Mouse (Mus musculus): ENCODE measurements around the gene Rnpepl1. TPM values are rescaled to one million over a fixed set of nuclear protein-coding genes. Genes with fewer than 3 reads are reported as not detected.
"Not testable (repeated sequence)": the region's sequence is repeated elsewhere in the genome, so short reads cannot be mapped to it uniquely, and the experiment has no call there.

Gene Rnpepl1
- total RNA-seq, 4 experiments from 2014 or later = 72.0 to 80.4 (median 77.3) TPM

DNA sequence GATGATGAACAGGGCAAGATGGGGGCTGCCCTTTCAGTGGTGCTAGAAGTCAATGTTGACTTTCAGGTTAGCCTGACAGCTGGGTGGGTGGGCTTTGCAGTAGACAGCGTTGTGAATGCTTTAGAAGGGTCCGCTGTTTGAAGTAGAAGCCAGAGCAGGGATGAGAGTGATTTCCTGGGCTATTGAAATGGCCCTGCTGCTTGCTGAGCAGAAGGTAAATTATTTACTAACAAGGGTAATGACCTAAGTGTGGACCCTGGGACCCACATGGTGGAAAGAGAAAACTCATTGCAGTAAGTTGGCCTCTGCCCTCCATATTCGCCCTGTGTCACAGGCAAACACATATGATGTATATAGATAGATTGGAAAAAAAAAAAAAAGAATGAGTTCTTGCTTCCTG, 25.9 kb downstream of the Rnpepl1 start:
- no peak for DNase-seq (ENCODE audit: low spot score)

DNA sequence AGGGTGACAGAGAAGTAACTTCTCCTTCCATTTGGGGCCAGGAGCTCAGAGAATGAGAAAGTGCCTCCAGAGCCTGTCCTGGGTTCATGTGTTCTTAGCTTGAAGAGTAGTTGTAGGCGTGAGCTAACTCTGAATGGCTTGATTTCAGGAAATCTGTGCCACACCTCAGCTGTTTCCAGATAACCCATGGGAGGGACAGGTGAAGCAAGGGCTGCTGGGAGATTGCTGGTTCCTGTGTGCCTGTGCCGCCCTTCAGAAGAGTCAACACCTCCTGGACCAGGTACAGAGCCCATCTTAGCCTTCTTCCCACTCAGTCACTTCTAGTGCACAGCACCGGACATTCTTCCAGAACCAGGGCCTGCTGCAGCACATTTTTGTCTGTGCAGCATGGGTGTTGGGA, 27.2 kb downstream of the Rnpepl1 start:
- no peak for DNase-seq (ENCODE audit: low spot score)

DNA sequence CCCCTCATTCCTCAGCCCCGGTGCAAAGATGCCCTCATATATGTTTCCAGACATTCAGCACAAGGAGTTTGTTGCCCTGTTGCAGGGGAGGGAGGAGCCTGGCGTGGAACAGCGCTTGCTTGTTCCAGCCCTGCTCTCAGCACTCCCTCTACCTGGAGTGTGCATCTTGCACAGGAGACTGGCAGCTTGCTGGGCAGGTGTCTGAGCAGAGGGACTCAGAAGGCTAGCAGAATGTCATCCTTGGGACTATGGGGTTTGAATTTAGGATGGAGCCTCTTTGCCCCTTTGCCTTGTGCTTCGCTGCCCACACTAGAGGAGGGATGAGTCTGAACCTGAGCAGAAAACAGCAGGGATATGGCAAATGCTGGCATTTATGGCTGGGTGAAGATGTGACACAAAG, 29.2 kb downstream of the Rnpepl1 start:
- DNase-seq (ENCODE audit: low spot score) = no peak

DNA sequence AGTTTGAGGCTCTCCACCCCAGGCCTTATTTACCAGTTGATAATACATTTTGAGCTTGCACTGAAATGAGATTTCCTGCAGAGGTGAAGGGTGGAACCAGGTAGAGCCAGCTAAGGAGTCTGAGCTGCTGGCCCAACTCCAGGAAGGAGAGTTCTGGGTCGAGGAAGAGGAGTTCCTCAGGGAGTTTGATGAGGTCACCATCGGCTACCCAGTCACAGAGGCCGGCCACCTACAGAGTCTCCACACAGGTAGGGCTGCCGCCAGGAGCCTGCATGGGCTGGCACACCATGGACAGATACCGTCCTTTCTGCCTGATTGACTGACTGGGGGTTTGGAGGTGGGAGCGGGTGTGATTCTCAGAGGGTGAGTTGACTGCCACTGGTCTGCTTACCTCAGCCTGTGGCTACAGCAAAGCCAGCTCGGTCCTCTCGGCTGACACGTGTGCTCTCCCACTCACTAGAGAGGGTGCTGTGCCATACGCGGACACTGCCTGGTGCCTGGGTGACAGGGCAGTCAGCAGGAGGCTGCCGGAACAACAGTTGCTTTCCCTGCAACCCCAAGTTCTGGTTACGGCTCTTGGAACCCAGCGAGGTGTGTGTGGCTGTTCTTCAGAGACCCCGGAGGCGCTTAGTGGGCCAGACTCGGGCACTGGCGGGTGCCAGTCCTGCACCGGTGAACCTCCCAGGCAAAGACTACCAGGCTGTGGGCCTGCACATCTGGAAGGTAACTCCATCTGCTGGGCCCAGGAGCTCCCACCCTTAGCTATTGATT, 32.8 kb downstream of the Rnpepl1 start:
- no peak for DNase-seq (ENCODE audit: low spot score)

DNA sequence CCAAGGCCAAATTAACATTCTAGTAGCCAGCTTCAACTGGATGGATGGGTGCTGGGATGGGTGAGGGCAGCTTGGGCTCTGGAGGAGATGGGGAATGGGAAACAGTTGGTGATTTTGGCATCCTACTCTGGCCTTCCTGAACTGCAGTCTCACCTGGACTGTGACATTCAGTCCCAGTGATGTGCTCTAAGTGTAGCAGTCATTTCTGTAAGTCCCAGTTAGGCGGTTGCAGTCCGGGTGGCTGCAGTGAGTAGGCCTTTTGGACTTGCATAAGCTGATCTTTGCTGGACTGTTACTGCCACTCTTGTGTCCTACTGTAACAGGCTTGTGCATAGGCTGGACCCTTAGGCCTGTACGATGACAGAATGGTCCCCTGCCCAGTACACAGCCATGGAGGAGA, 37.4 kb downstream of the Rnpepl1 start:
- DNase-seq (ENCODE audit: low spot score) = no peak

DNA sequence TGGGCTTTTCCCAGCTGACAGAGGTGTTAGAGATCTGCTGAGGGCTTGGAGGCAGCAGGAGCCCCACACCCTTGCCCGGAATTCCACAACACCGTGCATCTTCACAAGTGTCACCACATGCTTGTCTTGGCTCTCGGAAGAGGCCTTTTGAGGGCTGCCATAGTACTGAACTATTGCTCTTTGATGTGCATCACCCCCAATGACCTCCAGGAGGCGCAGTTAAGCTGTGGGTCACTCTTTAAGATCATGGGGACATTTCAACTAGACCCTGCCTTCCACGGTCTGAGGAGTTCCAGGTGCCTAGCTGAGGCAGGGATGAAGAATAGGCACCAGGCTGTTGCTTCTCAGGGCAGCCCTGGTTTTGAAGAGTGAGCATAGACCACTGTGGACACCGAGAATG, 38.8 kb downstream of the Rnpepl1 start:
- DNase-seq (ENCODE audit: low spot score) = no peak

DNA sequence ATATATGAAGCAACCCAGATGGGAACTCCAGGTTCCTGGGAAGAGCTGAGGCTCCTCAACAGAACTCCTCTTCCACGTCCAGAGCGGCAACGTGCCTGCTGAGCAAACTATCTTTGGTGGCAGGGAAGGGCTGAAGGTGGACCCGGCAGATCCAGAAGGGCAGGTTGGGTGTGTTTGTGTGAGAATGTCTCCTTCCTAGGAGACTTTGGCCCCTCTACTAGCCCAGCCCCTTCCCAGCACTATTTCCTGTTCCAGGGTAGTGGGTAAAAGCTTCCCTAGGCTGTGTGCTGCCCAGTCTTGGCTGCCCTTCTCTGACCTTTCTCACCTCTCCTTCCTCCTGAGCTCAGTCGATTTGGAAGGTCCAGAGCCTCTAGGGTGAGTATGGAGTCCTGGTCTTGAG, 40.0 kb downstream of the Rnpepl1 start, which contains the start of gene Gpr35:
Gene Gpr35, plus strand, starts transcription at position 259 of the 400 bp plus-strand sequence.
- no peak for DNase-seq (ENCODE audit: low spot score)

DNA sequence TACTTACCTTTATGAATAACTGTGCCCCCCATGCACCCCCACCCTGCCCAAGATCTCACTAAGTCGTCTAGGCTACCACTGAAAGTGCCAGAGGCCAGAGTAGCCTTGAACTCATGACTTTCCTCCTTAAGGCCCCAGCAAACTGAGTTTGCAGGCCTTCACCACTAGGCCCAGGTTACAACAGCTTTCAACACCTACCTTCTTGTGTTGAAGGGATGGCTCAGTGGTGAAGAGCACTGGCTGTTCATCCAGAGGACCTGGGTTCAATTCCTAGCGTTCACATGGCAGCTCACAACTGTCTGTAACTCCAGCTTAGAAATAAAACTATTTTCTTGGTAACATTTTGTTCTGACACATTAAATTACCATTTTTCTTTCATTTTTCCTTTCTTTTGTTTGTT, 43.1 kb downstream of the Rnpepl1 start:
- DNase-seq (ENCODE audit: low spot score) = no peak

DNA sequence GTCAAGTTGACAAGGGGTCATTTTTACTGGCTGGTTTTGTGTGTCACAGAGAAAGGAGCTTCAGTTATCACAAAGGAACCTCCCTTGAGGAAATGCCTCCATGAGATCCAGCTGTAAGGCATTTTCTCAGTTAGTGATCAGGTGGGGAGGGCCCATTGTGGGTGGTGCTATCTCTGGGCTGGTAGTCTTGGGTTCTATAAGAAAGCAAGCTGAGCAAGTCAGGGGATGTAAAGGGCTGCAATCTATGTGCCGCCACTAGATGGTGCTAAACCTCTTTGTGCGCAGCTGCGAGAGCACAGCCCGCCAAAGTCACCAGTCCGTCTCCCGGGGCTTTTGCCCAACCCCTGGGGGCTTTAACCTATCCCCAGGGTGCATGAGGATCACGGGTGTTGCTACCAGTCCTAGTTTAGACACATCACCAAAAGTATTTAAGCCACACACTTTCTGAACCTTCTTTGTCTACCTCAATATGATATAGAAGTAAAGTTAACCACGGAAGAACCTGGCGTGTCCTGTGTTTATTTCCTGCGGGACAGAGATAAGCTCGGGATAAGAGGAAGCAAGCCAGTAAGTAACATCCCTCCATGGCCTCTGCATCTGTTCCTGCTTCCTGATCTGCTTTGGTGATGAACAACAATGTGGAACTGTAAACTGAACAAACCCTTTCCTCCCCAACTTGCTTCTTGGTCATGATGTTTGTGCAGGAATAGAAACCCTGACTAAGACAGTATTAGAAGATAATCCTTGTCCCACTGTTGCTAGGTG, 46.2 kb downstream of the Rnpepl1 start:
- peak; percentile 75 for DNase-seq (ENCODE audit: low spot score)

DNA sequence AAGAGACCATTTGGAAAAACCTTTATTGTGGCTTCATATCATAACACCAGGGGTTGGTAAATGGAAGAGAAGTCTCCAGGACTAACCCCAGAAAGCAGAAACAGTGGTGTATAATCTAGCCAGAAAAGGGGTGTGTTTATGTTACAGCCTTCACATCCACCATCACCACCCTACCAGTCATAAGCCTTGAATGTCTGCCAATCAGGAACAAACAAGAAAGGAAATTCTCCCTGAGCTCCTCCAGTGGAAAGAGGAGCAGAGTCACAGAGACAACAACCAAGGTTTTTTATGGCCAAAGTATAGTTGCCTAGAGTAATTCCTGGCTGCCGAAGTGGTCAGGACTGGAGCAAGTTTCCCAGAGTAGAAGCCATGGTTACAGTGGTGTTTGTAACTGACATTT, 48.4 kb downstream of the Rnpepl1 start:
- DNase-seq (ENCODE audit: low spot score) = no peak

DNA sequence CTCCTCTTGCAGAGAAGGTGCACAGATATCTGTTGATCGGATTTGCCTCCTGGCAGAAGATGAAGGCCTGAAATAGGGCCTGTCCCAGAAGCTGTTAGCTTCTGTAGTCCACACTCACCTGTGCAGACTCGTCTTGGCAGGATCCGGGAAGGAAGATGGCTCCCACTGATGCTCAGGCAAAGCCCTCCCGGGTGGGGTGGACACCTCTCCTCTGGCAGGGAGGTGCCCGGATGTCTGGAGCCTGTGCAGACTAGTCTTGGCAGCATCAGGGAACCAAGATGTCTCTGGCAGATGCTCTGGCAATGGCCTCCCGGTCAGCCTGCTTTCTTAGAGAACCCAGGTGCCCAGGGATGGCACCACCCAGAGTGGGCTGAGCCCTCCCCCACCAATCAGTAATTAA, 60.2 kb downstream of the Rnpepl1 start:
- not testable (repeated sequence) for DNase-seq (ENCODE audit: low spot score)

DNA sequence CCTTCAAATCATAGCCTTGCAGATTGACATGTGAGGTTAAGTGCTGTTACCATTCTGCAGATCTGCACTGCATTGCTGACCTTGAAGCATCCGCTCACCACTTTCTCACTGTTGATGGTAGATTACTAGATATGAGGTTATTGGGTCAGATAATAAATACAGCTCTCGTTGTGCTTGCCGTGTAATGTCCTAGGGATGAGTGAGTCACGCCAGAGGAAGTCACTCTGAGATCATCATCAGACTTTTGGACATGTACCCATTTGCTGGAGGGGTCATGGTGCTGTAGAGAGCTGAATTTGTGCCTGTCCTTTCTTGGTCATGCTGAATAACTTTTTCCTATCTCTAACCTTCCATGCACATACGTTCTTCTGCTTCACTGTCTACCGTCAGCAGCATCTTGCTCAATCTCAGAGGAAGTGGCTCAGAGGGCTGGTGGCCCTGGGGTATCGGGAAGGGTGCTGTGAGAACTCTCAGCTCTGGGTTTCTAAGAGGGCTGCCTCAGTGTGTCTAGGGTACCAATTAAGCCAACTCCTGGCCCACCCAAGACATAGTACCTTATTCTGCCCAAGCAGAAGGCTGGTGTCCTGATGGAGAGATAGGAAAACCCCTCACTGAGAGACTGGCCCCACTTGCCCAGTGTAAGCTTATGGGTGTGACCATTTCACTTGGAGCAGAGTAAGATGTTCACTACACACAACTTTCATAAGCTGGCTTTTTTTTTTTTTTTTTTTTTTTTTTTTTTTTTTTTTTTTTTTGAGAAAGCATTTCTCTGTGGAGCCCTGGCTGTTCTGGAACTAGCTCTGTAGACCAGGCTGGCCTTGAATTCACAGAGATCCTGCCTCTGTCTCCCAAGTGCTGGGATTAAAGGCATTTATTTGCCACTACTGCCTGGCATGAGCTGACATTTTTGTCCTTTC, 61.6 kb downstream of the Rnpepl1 start:
- no peak for DNase-seq (ENCODE audit: low spot score)

DNA sequence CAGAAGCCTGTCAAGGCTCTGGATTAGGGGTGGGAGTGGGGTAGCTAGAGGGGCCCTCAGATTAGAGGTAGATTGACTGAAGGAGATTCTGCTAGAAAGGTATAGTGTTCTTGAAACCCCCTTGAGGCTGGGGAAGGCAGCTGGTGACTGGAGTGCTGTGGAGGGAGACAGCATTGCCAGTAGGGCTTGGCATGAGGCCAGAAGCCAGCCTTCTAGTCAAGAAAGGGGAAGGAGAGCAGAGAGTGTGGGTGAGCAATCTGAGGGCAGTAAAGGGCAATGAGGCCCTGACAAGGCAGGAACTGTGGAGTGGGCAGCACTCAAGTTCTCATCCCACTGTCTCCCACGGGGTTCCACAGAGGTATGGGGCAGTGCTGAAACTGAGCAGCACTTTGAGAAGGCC, 62.3 kb downstream of the Rnpepl1 start:
- DNase-seq (ENCODE audit: low spot score) = peak; percentile 31

Other genes starting within 250 kb of the Rnpepl1 start
- gene Gpc1, start 79.1 kb upstream of the Rnpepl1 start, total RNA-seq (2022) = 100 to 1,000 TPM; 481 to 555 (median 528) TPM
- gene Ankmy1, start 7.9 kb upstream of the Rnpepl1 start, total RNA-seq (2022) = under 1 TPM in 2 of 4 experiments, not detected in 2; 0.09 to 0.11 TPM
- 10 to 100 TPM; 15.6 to 16.6 (median 16.5) TPM for gene Dusp28, start 3.8 kb upstream of the Rnpepl1 start, total RNA-seq (2022)
- gene Capn10, start 23.6 kb downstream of the Rnpepl1 start, total RNA-seq (2022) = 1 to 10 TPM; 4.9 to 7.4 (median 6.7) TPM
- gene Gpr35, start 40.1 kb downstream of the Rnpepl1 start, total RNA-seq (2022) = 1 to 10 TPM in 1 of 4 experiments, under 1 TPM in 3; 0.19 to 1.3 (median 0.47) TPM
- gene Aqp12, start 95.6 kb downstream of the Rnpepl1 start, total RNA-seq (2022) = not detected
- gene Kif1a, start 191.2 kb downstream of the Rnpepl1 start, total RNA-seq (2022) = 1 to 10 TPM; 1.1 to 2.2 (median 1.3) TPM
- not detected for gene Agxt, start 224.5 kb downstream of the Rnpepl1 start, total RNA-seq (2022)